In the genomic region with DNA sequence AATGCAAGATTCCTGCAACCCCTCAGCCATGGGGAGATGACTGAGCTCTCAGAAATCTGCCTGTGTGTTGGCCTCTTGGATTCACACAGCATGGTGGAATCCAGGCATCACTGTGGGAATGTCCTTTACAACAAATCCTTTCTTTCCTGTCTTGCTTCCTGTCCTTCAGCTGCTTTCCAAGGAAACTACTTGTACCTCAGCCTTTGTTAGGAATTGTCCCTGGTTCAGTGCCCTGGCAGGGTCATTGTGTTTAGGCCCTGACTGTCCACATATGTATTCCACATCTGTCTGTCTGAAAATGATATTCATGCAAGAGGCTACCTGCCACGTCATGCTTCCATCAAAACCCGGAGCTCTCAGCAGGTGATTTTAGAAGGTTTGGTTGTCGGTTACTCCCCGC, we compare ENCODE assay signal across 19 mouse cellular contexts.
A peak's percentile ranks its signal among the peaks of the same experiment; 100 is the strongest.
DNase-seq lines count a peak whose midpoint lies in the region; ATAC-seq and TF ChIP-seq lines count a peak whose summit lies in the region.
"Had no signal": no experiment of that assay in that cellular context is flagged by ENCODE, and none has a peak within 500 bp of the region (broad histone marks: within the 10 kb centered on the region; RNA-seq: fewer than 3 reads in every experiment).

No protein-coding gene starts in this region.

- no peak overlapping the region for H3K4me2 ChIP-seq in lung, embryonic 15.5 days
- H3K4me2 ChIP-seq: embryonic facial prominence, embryonic 12.5 days; forebrain, embryonic 12.5 days; hindbrain, embryonic 13.5 days had no signal

- WGBS in heart, adult 2 months: 65% methylated on average over 4 of the region's 4 CpGs
- WGBS in kidney, adult 2 months: 89% methylated on average over 4 of the region's 4 CpGs
- WGBS in lung, embryonic 15.5 days: 86% methylated on average over 4 of the region's 4 CpGs

- 0 out of 2 replicates have a peak, but pooled peaks have one; percentile 26 for TF ChIP-seq EP300 in heart, adult 2 months (IDR thresholded peaks at IDR 0.05; ENCODE audit: insufficient read depth, low read depth, low read length)

- no peak for ATAC-seq in lung, embryonic 15.5 days (ENCODE audit: borderline replicate concordance, extremely low read depth, low FRiP score, low TSS enrichment)
- ATAC-seq: forebrain, embryonic 16.5 days; hindbrain, postnatal 0 days had no signal

- H3K4me1 ChIP-seq in heart, adult 2 months (ENCODE audit: control insufficient read depth, insufficient read depth, low read length): peaks cover 11% of the 10 kb centered on the region
- H3K4me1 ChIP-seq in kidney, adult 2 months (ENCODE audit: control insufficient read depth, insufficient read depth, low read length): no peaks in the 10 kb centered on the region
- no peaks in the 10 kb centered on the region for H3K4me1 ChIP-seq in lung, embryonic 15.5 days
- H3K4me1 ChIP-seq: embryonic facial prominence, embryonic 12.5 days had no signal

- H3K79me2 ChIP-seq in heart, adult 2 months (replicated peaks; ENCODE audit: control insufficient read depth, insufficient read depth, low read length): no peaks in the 10 kb centered on the region

- DNase-seq in heart, adult 2 months: peak in 1 of 2 experiments; percentile 13
- DNase-seq in heart, postnatal 10 days: no peak
- DNase-seq in kidney, adult 2 months: peak; percentile 51
- DNase-seq in kidney, adult 8-10 months: no peak
- DNase-seq in lung, adult 18-20 months: no peak
- DNase-seq in spleen, postnatal 36 days (ENCODE audit: low spot score in 2 of 2): no peak
- DNase-seq: adrenal gland, adult 8-10 months; adrenal gland, postnatal 36 days; cerebellum, adult 11 months; cerebellum, adult 8-10 months; cerebellum, postnatal 14 days; gastrocnemius, postnatal 36 days; kidney, adult 11 months had no signal

- no peak for TF ChIP-seq POLR2A in heart, adult 2 months (IDR thresholded peaks at IDR 0.05; ENCODE audit: insufficient read depth, low read depth, low read length)
- TF ChIP-seq POLR2A in kidney, adult 2 months (IDR thresholded peaks at IDR 0.05; ENCODE audit: low read depth, low read length): no peak

- H3K9me3 ChIP-seq in lung, embryonic 15.5 days: no peaks in the 10 kb centered on the region
- H3K9me3 ChIP-seq: embryonic facial prominence, embryonic 12.5 days; forebrain, embryonic 12.5 days; hindbrain, embryonic 13.5 days had no signal

- H3K36me3 ChIP-seq in heart, adult 2 months (ENCODE audit: control insufficient read depth, insufficient read depth, low read length): no peaks in the 10 kb centered on the region
- no peaks in the 10 kb centered on the region for H3K36me3 ChIP-seq in kidney, adult 2 months (ENCODE audit: control insufficient read depth, insufficient read depth, low read length)
- no peaks in the 10 kb centered on the region for H3K36me3 ChIP-seq in lung, embryonic 15.5 days
- H3K36me3 ChIP-seq: embryonic facial prominence, embryonic 12.5 days; forebrain, embryonic 12.5 days; hindbrain, embryonic 13.5 days had no signal

- TF ChIP-seq CTCF in heart, adult 2 months (IDR thresholded peaks at IDR 0.05): no peak
- no peak for TF ChIP-seq CTCF in kidney, adult 2 months (conservative IDR thresholded peaks at IDR 0.05; ENCODE audit: insufficient read depth, insufficient read length, low read depth, low read length)

- H3K27ac ChIP-seq in heart, adult 2 months: peak overlapping the region; percentile 36
- no peak overlapping the region for H3K27ac ChIP-seq in kidney, adult 2 months (ENCODE audit: insufficient read depth, low read depth, low read length)
- 0 out of 2 replicates have a peak overlapping the region, but pooled peaks have one; percentile 15 for H3K27ac ChIP-seq in lung, embryonic 15.5 days
- H3K27ac ChIP-seq: embryonic facial prominence, embryonic 12.5 days; forebrain, embryonic 12.5 days; hindbrain, embryonic 13.5 days; hindbrain, postnatal 0 days had no signal

- no peak overlapping the region for H3K4me3 ChIP-seq in heart, adult 2 months
- no peak overlapping the region for H3K4me3 ChIP-seq in kidney, adult 2 months (ENCODE audit: insufficient read depth, low read depth, low read length)
- no peak overlapping the region for H3K4me3 ChIP-seq in lung, embryonic 15.5 days
- H3K4me3 ChIP-seq: embryonic facial prominence, embryonic 12.5 days; forebrain, embryonic 12.5 days; hindbrain, embryonic 13.5 days had no signal

- intact Hi-C loops in heart, adult 2 months (cut with DNase I): no loop called here
- intact Hi-C loops in heart, postnatal 10 days (cut with DNase I): no loop called here

- H3K27me3 ChIP-seq in heart, adult 2 months (ENCODE audit: control insufficient read depth, insufficient read depth, low read length): no peaks in the 10 kb centered on the region
- no peaks in the 10 kb centered on the region for H3K27me3 ChIP-seq in kidney, adult 2 months (replicated peaks; ENCODE audit: control insufficient read depth, insufficient read depth, low read length)
- no peaks in the 10 kb centered on the region for H3K27me3 ChIP-seq in lung, embryonic 15.5 days
- H3K27me3 ChIP-seq: embryonic facial prominence, embryonic 12.5 days; hindbrain, embryonic 13.5 days had no signal

- H3K9ac ChIP-seq in heart, adult 2 months (ENCODE audit: low read depth, low read length): no peak overlapping the region
- H3K9ac ChIP-seq in lung, embryonic 15.5 days: no peak overlapping the region
- H3K9ac ChIP-seq: embryonic facial prominence, embryonic 12.5 days; forebrain, embryonic 12.5 days; hindbrain, embryonic 13.5 days had no signal
